Mouse (Mus musculus): Measurements from ENCODE around the gene Gzme. TPM values are rescaled to one million over a fixed set of nuclear protein-coding genes. Genes with fewer than 3 reads are reported as not detected.
"Not testable (repeated sequence)": the region's sequence is repeated elsewhere in the genome, so short reads cannot be mapped to it uniquely, and the experiment has no call there.

Gzme gene
- total RNA-seq (2021): not detected in 2 replicates
- long read RNA-seq, experiment 1: 0 reads
- long read RNA-seq, experiment 2: 0 reads

DNA sequence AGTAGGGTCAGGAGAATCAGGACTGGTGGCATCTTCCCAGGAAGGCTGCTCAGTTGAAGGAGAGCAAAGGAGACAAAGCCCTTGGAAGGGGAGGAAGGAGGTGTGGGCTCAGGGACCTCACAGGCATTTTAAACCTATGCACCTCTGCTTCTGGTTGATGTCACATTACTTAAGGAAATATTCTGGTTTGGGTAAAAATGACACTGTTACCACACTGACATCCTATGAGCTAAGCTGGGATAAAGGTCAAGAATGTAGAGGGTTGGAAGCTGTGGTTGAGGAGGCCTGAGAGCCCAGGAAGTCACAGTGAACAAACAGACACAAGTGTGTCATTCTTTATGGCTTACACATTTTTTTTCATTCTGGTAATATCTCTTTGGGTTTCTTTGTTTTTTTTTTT, at the start of gene Gzme:
TSS of gene Gzme (minus strand) at position 101 of the 400 bp plus-strand sequence.
- DNase-seq: no peak

DNA sequence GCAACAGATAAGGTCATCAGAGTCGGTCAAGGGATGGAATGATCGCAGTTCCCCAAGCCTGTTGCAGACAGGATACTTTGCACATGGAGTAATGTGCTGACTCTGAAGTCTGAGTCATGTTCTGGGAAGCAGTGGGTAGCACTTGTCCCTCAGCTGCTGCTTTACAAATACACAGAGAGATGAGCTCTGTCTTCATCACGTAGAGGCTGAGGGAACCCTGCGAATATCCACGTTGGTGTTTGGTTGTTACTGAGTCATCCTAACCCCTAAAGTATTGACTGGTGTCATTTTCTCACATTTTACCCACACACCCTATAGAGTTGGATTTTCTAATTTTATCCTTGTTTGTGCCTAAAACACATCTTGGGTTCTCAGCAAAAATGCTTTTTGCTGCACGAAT, 47.6 kb upstream of the Gzme start:
- DNase-seq: no peak

DNA sequence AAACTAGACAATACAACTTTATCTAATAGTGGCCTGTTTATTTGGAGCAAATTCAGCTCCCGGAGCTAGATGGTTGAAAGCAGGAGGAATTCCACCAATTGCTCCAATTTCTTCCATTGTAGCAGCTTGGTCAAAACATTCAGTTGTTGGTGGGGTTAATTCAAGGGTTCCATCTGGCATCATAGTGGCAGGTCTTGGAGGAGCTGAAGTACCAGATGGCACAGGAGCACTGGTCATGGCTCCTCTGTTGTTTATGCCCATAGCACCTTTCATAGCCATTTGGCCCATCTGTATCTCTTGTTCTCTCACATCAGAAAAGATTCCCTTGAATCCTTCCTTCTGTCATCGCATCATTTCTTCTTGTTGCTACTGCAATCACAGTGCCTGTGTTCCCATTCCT, 41.7 kb upstream of the Gzme start:
- no peak for DNase-seq

DNA sequence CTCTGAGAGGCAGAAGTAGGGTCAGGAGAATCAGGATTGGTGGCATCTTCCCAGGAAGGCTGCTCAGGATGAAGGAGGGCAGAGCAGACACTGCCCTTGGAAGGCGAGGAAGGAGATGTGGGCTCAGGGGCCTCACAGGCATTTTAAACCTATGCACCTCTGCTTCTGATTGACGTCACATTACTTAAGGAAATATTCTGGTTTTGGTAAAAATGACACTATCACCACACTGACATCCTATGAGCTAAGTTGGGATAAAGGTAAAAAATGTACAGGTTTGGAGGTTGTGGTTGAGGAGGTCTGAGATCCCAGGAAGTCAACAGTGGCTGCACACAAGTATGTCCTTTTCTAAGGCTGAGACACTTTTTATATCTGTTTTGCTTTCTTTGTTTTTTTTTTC, 39.1 kb upstream of the Gzme start, which contains the start of gene Gzmg:
TSS of gene Gzmg (minus strand) at position 101 of the 400 bp plus-strand sequence.
- not testable (repeated sequence) for DNase-seq

DNA sequence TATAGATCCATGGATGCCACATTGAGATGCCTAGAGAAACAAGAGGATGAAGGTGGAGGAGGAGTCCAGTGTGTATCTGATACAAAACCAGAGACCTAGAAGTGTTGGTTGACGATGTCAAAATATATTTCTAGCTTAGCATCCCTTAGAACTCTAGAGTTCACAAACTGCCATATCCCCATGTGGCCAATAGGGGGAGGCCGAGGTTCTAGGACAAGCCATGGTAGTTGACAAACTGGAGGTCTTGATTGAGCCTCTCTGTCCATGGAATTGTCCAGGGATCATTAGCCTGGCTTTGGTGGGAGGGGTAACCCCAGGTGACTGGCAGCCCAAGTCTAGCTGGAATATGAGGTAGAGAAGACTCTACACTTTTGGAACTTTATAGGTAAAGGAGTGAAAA, 34.9 kb upstream of the Gzme start:
- no peak for DNase-seq

DNA sequence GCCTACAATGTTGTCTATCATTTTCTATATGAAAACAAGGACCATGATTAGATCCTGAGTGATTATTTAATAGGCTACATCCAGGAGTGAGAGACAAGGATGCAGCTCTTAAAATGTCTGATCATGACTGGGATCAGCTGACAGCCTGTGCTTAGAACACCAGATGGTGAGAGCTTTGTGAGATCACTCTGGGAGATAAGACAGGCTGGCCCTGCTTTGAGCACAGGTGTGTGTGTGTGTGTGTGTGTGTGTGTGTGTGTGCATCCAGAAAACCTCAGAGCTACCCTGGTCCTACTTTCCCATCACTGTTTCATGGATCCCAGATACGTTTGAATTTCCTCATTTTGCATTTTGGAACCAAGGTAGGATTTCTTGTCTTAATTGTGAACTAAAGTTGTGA, 13.2 kb upstream of the Gzme start:
- not testable (repeated sequence) for DNase-seq

DNA sequence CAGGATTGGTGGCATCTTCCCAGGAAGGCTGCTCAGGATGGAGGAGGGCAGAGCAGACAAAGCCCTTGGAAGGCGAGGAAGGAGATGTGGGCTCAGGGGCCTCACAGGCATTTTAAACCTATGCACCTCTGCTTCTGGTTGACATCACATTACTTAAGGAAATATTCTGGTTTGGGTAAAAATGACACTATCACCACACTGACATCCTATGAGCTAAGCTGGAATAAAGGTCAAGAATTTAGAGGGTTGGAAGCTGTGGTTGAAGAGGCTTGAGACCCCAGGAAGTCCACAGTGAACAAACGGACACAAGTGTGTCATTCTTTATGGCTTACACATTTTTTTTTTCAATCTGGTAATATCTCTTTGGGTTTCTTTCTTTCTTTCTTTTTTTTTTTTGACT, 12.1 kb upstream of the Gzme start, which contains the start of gene Gzmd:
TSS of gene Gzmd (minus strand) at position 101 of the 400 bp plus-strand sequence.
- not testable (repeated sequence) for DNase-seq

DNA sequence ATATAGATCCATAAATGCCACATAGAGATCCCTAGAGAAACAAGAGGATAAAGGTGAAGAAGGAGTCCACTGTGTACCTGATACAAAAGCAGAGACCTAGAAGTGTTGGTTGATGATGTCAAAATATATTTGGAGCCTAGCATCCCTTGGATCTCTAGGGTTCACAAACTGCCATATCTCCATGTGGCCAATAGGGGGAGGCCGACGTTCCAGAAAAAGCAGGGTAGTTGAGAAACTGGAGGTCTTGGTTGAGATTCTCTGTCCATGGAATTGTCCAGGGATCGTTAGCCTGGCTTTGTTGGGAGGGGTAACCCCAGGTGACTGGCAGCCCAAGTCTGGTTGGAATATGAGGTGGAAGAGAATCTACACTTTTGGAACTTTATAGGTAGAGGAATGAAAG, 7.9 kb upstream of the Gzme start:
- DNase-seq: peak; percentile 14

DNA sequence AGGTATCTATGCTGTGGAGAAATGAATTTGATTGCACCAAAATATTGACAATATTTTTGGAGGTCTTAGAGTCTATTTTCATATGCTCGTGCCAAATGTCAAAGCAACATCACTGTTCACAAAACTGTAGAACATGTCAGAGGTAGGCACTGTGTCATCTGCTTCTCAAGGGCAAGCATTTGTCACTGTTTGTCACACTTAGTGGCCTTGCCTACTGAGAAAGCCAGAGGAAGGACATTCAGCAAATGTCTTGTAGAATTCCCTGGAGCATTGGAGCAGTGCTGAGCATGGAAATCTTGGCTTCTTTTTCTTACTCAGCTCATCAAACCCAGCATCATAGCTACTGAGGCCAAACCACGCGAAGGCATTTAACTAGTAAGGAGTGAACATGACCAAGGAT, 3.1 kb upstream of the Gzme start:
- DNase-seq: peak; percentile 15

DNA sequence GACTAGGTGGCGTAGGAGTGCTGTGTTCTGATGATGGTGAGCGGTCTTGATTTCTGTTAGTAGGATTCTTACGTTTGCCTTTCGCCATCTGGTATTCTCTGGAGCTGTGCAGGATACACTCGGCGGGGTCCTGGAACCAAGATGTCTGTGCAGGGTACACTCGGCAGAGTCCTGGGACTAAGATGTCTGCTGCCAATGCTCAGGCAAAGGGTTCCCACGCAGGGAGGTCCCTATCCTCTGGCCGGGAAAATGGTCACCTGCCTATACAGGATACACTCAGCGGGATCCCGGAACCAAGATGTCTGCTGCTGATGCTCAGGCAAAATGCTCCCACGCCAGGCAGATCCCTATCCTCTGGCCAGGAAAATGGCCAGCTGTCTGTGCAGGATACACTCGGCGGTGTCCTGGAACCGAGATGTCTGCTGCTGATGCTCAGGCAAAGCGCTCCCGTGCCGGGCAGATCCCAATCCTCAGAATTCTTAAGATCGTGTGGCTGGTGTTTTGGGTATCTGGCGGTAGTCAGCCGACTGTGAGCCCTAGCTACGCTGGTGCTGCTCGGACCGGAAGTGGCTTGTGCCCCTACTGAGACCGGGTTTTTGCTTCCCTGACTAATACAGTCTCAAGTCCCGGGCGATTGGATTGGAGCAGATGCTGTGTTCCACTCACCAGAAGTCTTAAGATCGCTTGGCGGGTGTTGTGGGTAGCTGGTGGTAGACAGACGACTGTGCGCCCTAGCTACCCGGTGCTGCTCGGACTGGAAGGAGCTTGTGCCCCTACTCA, 4.7 kb downstream of the Gzme start:
- not testable (repeated sequence) for DNase-seq

DNA sequence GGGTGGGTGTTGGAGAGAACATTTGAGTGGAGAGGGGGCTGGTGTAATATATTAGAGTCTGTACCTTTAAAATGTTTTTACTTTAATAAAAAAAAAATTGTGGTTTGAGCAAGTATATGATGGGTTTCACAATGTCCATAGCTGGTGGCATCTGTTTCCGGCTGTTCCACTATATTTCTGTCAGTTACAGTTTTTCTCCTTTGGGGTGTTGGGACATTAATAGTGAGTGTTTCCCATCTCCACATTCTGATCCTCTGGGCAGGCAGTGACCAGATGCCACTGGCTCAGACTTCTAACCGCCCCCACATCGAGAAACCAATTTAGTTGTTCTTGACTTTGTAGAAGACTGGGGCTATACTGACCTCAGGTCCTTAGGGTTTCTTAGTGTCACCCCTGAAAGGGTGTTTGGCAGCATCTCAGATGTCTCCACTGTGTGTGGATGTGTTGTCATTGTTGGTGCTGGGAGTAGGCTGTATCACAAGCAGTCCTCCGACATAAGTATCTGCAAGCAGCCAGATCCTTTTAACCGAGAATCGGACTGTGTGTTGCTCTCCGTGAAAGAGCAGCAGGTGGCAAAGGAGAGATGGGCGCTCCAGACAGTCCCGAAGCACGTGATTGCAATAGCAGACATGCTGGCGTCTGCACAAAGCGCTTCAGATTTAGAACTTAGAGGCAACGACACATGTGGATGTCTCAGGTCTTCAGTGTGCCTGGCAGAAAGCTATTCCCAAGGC, 14.8 kb downstream of the Gzme start:
- no peak for DNase-seq

DNA sequence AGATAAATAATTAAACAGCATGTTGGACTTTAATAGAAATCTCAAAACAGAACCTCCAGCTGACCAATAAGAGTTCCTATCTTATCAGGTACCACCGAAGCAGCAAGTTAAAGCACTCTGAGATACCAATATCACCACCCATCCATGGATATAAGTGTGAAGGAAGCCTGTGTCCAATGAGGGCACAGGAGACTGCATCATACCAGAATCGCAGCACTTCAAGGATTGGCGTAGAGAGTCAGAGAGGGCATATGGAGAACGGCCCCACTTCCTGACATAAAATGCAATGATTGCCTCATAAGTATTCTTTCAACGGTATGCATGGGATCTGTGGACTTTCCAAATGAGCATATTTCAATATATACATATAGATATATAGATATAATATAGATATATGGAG, 15.4 kb downstream of the Gzme start:
- no peak for DNase-seq

DNA sequence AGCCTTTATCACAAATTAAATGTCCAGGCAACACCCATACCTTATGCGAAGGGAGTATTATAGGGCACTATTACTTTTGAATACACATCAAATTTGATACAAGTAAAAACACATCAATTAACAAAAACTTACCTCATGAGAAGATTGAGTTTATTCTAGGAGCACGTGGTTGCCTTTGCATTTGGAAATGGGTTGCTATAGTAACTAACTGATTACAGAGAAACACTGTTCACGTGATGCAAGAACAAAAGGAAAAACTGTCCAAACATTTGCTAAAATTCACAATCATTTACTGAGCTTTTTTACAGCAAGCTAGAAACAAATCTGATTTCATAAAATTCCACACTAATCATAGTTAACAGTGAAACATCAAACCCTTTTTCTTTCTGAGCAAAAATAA, 17.0 kb downstream of the Gzme start:
- no peak for DNase-seq

DNA sequence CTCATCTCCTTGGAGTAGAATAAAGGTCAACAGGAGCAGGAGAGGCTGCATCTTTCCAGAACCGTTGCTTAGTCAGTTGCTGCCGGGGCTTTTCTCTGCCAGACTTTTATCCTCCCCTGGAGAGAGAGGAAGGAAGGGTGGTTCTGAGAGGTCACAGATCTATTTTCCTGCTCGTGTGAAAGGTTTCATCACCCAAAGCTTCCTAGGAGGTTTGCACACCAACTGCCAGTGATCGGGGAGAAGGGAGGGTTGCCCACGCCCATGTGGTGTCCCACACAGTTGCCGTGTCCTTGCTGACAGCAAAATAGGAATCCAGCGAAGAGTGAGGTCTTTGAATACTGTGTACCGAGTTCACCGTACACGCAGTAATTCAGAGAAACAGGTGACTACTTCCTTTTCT, 18.0 kb downstream of the Gzme start, which contains the start of gene Ctsg:
TSS of gene Ctsg (minus strand) at position 189 of the 400 bp plus-strand sequence.
- DNase-seq: no peak

DNA sequence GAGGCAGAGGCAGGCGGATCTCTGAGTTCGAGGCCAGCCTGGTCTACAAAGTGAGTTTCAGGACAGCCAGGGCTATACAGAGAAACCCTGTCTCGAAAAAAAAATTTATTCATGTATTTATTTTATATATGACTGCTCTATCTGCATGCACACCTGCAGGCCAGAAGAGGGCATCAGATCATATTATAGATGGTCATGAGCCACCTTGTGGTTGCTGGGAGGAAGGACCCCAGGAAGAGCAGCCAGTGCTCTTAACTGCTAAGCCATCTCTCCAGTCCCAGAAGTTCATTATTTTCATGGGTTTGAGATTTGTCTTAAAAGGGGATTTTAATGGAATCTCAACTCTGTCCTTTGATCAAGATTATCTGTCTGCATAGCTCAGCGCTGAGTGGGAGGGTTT, 21.5 kb downstream of the Gzme start:
- peak; percentile 38 for DNase-seq

DNA sequence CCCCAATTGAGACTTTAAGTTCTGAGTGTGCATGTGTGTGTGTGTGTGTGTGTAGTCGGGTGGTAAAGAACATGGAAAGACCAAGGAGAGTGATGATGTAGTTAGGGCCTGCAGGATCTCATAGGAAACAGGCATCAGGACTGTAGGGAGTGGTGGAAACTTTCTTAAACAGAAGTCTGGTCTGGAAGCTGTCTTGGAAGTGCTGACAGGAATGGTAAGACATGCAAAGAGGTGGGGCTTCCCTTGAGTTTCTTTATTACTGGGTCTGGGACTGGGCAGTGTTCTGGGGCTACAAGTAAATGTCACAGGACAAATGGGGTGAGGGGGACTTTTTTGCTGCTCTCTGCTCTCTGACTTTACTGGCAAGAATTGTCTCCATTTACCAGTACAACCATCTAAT, 22.8 kb downstream of the Gzme start:
- DNase-seq: no peak

DNA sequence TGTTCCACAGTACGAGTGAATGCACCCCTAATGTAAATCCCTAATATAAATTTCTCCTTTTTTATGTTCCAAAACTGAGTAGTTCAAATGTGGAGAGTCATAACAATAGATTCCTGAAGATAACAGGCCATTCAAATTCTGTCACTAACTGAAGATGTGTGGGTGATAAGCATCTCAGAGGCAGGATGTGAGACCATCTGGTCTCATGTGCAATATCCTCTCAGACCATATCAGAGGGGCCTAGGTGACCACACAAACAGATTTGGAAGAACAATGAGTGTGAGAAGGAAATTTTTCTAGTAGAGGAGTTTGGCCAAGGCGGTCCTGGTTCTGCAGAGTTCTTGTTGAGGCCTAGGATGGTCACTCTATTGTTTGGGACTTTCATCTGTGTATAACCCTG, 27.1 kb downstream of the Gzme start:
- no peak for DNase-seq

DNA sequence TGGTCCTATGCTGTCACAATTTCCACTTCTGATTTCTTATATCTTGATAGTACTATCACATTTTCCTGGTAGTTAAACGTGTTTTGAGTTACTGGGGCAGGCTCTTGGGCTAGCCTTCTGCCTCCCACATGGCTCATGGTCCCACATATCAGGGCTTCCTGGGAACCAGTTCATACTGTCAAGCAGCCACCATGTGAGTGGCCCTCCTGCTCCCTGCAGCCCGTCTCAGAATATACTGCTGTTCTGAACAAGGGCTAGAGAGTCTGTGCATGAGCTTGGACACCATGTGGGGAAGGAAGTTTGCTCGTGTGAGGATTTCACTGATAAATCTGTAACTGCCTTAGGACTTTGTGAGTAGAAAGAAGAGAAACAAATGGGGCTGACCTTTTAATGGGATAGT, 33.7 kb downstream of the Gzme start:
- DNase-seq: no peak

DNA sequence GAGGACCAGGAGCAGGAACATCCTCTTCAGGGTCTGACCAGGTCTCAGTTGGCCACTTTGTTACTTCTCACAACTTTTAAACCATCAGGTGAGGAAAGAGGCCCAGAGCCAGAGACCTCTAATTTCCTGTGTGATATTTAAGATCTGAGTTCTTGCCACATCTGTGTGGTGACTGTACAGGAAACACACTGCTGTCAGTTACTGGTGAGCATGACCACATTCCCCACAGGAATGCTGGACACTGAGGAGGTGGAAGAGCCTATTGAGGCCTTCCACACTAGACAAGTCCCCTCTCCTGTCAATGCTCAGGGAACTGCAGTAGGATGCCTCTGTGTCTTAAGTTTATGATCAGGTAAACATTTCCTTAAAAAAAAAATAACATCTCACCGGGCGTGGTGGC, 35.3 kb downstream of the Gzme start, which contains the start of gene Mcpt8:
TSS of gene Mcpt8 (minus strand) at position 107 of the 400 bp plus-strand sequence.
- no peak for DNase-seq

DNA sequence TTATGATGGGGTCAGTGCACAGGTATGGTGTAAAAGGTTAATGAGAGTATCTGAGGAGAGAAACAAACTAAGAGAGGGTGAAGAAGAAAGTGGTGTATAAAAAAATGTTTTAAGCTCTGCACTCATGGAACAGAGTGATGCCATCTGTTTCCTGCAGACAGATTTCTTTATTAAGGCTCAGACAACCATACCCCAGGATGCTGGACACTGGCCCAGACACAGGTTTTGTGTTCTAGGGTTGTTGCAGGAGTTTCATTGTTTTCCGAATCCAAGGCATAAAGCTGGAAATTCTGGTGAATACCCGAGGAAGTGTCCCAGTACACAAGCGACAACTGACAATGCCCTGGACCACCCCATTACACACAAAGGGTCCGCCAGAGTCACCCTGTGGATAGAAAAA, 38.4 kb downstream of the Gzme start:
- DNase-seq: no peak
